In the genomic region with DNA sequence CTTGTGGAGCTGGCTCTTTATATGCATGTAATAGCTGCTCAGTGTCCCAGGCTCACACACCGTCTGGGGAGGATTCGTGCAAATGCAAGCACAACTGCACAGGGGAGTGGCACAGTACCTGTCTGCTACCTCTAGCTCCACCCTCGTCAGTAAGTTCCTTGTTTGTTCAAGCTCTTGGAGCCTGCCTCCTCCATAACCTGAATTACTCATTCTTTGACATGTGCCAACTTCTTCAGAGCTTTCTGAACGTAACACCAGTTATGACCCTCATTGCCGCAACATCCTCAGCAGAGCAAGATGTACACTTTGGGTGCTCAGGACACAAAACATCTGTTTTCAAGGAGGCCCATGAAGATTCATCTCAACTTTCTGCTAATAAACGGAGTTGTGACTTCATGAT, we compare ENCODE assay signal across 22 mouse cellular contexts. TPM values are rescaled to one million over a fixed set of nuclear protein-coding genes. Genes with fewer than 3 reads are reported as not detected.
DNase-seq lines count a peak whose midpoint lies in the region; ATAC-seq lines count a peak whose summit lies in the region.
"Had no signal": no experiment of that assay in that cellular context is flagged by ENCODE, and none has a peak within 500 bp of the region (broad histone marks: within the 10 kb centered on the region; RNA-seq: fewer than 3 reads in every experiment).

No protein-coding gene starts in this region.

- WGBS in lung, embryonic 15.5 days, result 22% methylated on average over 6 of the region's 6 CpGs
- WGBS in heart, embryonic 11.5 days (ENCODE audit: insufficient replicate concordance), result 70% methylated on average over 6 of the region's 6 CpGs
- 83% methylated on average over 6 of the region's 6 CpGs for WGBS in hindbrain, embryonic 16.5 days

- peaks cover 13% of the 10 kb centered on the region for H3K4me1 ChIP-seq in lung, embryonic 15.5 days
- no peaks in the 10 kb centered on the region for H3K4me1 ChIP-seq in heart, embryonic 11.5 days (ENCODE audit: control insufficient read depth, insufficient read depth, low read length)
- no peaks in the 10 kb centered on the region for H3K4me1 ChIP-seq in hindbrain, embryonic 16.5 days (ENCODE audit: control insufficient read depth, insufficient read depth, low read depth, low read length)
- H3K4me1 ChIP-seq: forebrain, embryonic 13.5 days; heart, embryonic 12.5 days had no signal

- H3K4me3 ChIP-seq in lung, embryonic 15.5 days, result no peak overlapping the region
- H3K4me3 ChIP-seq in heart, embryonic 11.5 days (ENCODE audit: low read depth, low read length), result no peak overlapping the region
- no peak overlapping the region for H3K4me3 ChIP-seq in hindbrain, embryonic 16.5 days (ENCODE audit: low read length)
- H3K4me3 ChIP-seq: forebrain, embryonic 13.5 days; heart, embryonic 12.5 days; hindbrain, embryonic 10.5 days; limb, embryonic 12.5 days had no signal

- ATAC-seq in lung, embryonic 15.5 days (ENCODE audit: borderline replicate concordance, extremely low read depth, low FRiP score, low TSS enrichment), result peak; percentile 64; the same call in 1 of the 2 replicates
- no peak for ATAC-seq in heart, embryonic 11.5 days (replicated peaks; ENCODE audit: insufficient number of reproducible peaks, low FRiP score, low TSS enrichment)
- no peak for ATAC-seq in hindbrain, embryonic 16.5 days
- ATAC-seq: forebrain, embryonic 13.5 days had no signal

- peaks cover 18% of the 10 kb centered on the region for H3K27me3 ChIP-seq in lung, embryonic 15.5 days
- H3K27me3 ChIP-seq in heart, embryonic 11.5 days (ENCODE audit: control insufficient read depth, insufficient read depth, low read length), result peaks cover 57% of the 10 kb centered on the region
- H3K27me3 ChIP-seq in hindbrain, embryonic 16.5 days (replicated peaks; ENCODE audit: control insufficient read depth, insufficient read depth, low read length), result peaks cover 7% of the 10 kb centered on the region

- DNase-seq in urinary bladder, adult 18-20 months (ENCODE audit: low spot score in 2 of 2), result peak; percentile 11 to 27
- no peak for DNase-seq in urinary bladder, postnatal 10 days (ENCODE audit: low spot score)
- DNase-seq in lung, postnatal 36 days, result peak; percentile 44
- no peak for DNase-seq in spleen, postnatal 4 days (ENCODE audit: low spot score in 2 of 2)
- DNase-seq: adrenal gland, postnatal 10 days; cerebellum, adult 18-20 months; cerebellum, postnatal 25 days; embryo, embryonic 11 days; gastrocnemius, postnatal 10 days; heart, postnatal 10 days; kidney, adult 8-10 months; kidney, postnatal 10 days; midbrain, embryonic 14.5 days; spleen, adult 18-20 months had no signal

- H3K4me2 ChIP-seq in lung, embryonic 15.5 days, result peak overlapping the region; percentile 23
- H3K4me2 ChIP-seq in heart, embryonic 11.5 days, result no peak overlapping the region
- no peak overlapping the region for H3K4me2 ChIP-seq in hindbrain, embryonic 16.5 days (ENCODE audit: low read length)
- H3K4me2 ChIP-seq: forebrain, embryonic 13.5 days; heart, embryonic 12.5 days; limb, embryonic 12.5 days; liver, embryonic 11.5 days had no signal

- no peaks in the 10 kb centered on the region for H3K36me3 ChIP-seq in lung, embryonic 15.5 days
- H3K36me3 ChIP-seq in heart, embryonic 11.5 days (ENCODE audit: control insufficient read depth, insufficient read depth, low read length), result no peaks in the 10 kb centered on the region
- no peaks in the 10 kb centered on the region for H3K36me3 ChIP-seq in hindbrain, embryonic 16.5 days (ENCODE audit: control insufficient read depth, insufficient read depth, low read length)
- H3K36me3 ChIP-seq: heart, embryonic 12.5 days; hindbrain, embryonic 10.5 days; limb, embryonic 12.5 days had no signal

- no peak overlapping the region for H3K9ac ChIP-seq in lung, embryonic 15.5 days
- H3K9ac ChIP-seq in heart, embryonic 11.5 days (ENCODE audit: low read depth, low read length), result no peak overlapping the region
- H3K9ac ChIP-seq in hindbrain, embryonic 16.5 days (ENCODE audit: low read depth, low read length), result no peak overlapping the region
- H3K9ac ChIP-seq: forebrain, embryonic 13.5 days; heart, embryonic 12.5 days; limb, embryonic 12.5 days had no signal

- no peaks in the 10 kb centered on the region for H3K9me3 ChIP-seq in lung, embryonic 15.5 days
- H3K9me3 ChIP-seq in heart, embryonic 11.5 days (replicated peaks; ENCODE audit: control insufficient read depth, low read length), result no peaks in the 10 kb centered on the region
- no peaks in the 10 kb centered on the region for H3K9me3 ChIP-seq in hindbrain, embryonic 16.5 days (ENCODE audit: control insufficient read depth, low read length)
- H3K9me3 ChIP-seq: forebrain, embryonic 13.5 days; heart, embryonic 12.5 days; hindbrain, embryonic 10.5 days; limb, embryonic 12.5 days had no signal

- peak overlapping the region; percentile 69 for H3K27ac ChIP-seq in lung, embryonic 15.5 days
- H3K27ac ChIP-seq in heart, embryonic 11.5 days (ENCODE audit: low read depth, low read length), result no peak overlapping the region
- no peak overlapping the region for H3K27ac ChIP-seq in hindbrain, embryonic 16.5 days (ENCODE audit: low read depth, low read length)
- H3K27ac ChIP-seq: forebrain, embryonic 13.5 days; hindbrain, embryonic 10.5 days; limb, embryonic 12.5 days had no signal

RNA-seq across cellular contexts. Expression of a gene that starts 5.9 kb away (rescaled TPM):
- 66.1 and 67.0 TPM in 2 replicates for polyA plus RNA-seq in lung, embryonic 15.5 days (2015; fragmentation: Nextera tagmentation; extraction: Ambion mirVana)
- polyA plus RNA-seq in heart, embryonic 11.5 days (2014; fragmentation: Nextera tagmentation; extraction: Ambion mirVana), result 22.7 and 25.7 TPM in 2 replicates
- polyA plus RNA-seq in hindbrain, embryonic 16.5 days (2015; fragmentation: Nextera tagmentation; extraction: Ambion mirVana), result 6.8 and 7.8 TPM in 2 replicates

Comparison
In these comparisons a context has a peak if more than half of its experiments do, and no peak if none do; other contexts are left out.
1. DNase-seq: peak in urinary bladder, adult 18-20 months (2 of 2) and lung, postnatal 36 days (single experiment); none in urinary bladder, postnatal 10 days (single experiment) and spleen, postnatal 4 days (0 of 2).